Mouse (Mus musculus) bone marrow macrophage, adult 2 months (primary cell): ENCODE results near the gene Dhx15.

Experiments
- CTCF ChIP-seq: IDR thresholded peaks from 2 replicates; pipeline ENCODE4 v1.5.1; 2012; ENCODE audit warnings: low read depth, mild to moderate bottlenecking, low read length, moderate library complexity
- POLR2A ChIP-seq: IDR thresholded peaks from 2 replicates; pipeline ENCODE4 v1.6.1; 2012; ENCODE audit warnings: mild to moderate bottlenecking, low read depth, low read length, borderline replicate concordance

DNA sequence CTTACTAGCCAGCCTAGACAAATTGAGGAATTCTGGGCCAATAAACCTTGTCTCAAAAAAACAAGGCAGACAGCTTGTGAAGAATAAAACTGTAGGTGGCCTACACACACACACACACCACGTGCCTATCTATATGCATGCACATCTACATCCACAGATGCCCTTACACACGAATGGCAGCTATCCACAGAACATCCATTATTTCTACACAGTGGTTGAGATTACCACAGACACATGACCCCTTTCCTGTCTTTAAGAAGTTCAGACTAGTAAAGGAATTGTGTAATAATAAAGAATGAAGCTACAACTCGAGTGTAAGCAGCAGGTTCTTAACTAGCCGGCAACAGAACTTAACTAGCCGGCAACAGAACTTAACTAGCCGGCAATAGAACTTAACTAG is 68.2 kb downstream of the Dhx15 start:
- no peak for TF ChIP-seq CTCF
- TF ChIP-seq POLR2A = no peak
